Mouse (Mus musculus) liver, embryonic 15.5 days (tissue): Measurements from ENCODE around the gene Adap1. TPM values are rescaled to one million over a fixed set of nuclear protein-coding genes. Genes with fewer than 3 reads are reported as not detected.

Experiments used
- ATAC-seq: fragments of 200-750 bp; cut with Nextera tagmentation; 2 replicates; pipeline ENCODE4 v1.8.0; 2017; ENCODE audit warnings: moderate number of reproducible peaks, mild to moderate bottlenecking, moderate library complexity; ENCODE audit not compliant: insufficient read depth
- H3K27ac ChIP-seq: fragments of 300-500 bp; sonication (generic); replicated peaks from 2 replicates; pipeline ENCODE4 v1.5.1; 2015; ENCODE audit warnings: mild to moderate bottlenecking, inconsistent platforms
- H3K27me3 ChIP-seq: fragments of 300-500 bp; sonication (generic); 2 replicates; pipeline ENCODE4 v1.6.1; 2015; ENCODE audit warnings: mild to moderate bottlenecking, inconsistent platforms
- H3K36me3 ChIP-seq: fragments of 300-500 bp; sonication (generic); replicated peaks from 2 replicates; pipeline ENCODE4 v1.6.1; 2015; ENCODE audit warnings: moderate library complexity, mild to moderate bottlenecking, inconsistent platforms
- H3K4me1 ChIP-seq: fragments of 300-500 bp; sonication (generic); replicated peaks from 2 replicates; pipeline ENCODE4 v1.6.1; 2015; ENCODE audit warnings: inconsistent platforms
- H3K4me2 ChIP-seq: fragments of 300-500 bp; sonication (generic); 2 replicates; pipeline ENCODE4 v1.6.1; 2015; ENCODE audit warnings: moderate library complexity, mild to moderate bottlenecking, inconsistent platforms
- H3K4me3 ChIP-seq: fragments of 300-500 bp; sonication (generic); replicated peaks from 2 replicates; pipeline ENCODE4 v1.5.1; 2015; ENCODE audit warnings: mild to moderate bottlenecking, inconsistent platforms
- H3K9ac ChIP-seq: fragments of 300-500 bp; sonication (generic); 2 replicates; pipeline ENCODE4 v1.6.1; 2015; ENCODE audit warnings: moderate library complexity, mild to moderate bottlenecking, inconsistent platforms
- H3K9me3 ChIP-seq: fragments of 300-500 bp; sonication (generic); replicated peaks from 2 replicates; pipeline ENCODE4 v1.6.1; 2016; ENCODE audit warnings: inconsistent platforms
- WGBS: fragments of 180-500 bp; shearing (Covaris S2); methylation state at CpG from one replicate; pipeline ENCODE4 v1.1.7; 2015; ENCODE audit warnings: mixed read lengths; ENCODE audit not compliant: insufficient replicate concordance; 5-methylcytosine and 5-hydroxymethylcytosine counted together
- polyA plus RNA-seq: library from polyadenylated mRNA; unstranded; fragments of >200 nt; fragmentation: Nextera tagmentation; extraction: Ambion mirVana; gene quantifications from 2 replicates; pipeline ENCODE4 v1.2.1, GENCODE M21; 2015

Gene Adap1
- polyA plus RNA-seq, 1 experiment from 2014 or later = 4.3 TPM

GRCm38 (mm10) chr5:139333301-139334013 lies 8.0 kb upstream of the Adap1 start:
- no peak overlapping the region for H3K9ac ChIP-seq
- H3K27ac ChIP-seq = no peak overlapping the region
- H3K4me2 ChIP-seq = no peak overlapping the region

GRCm38 (mm10) chr5:139332590-139333272 lies 7.3 kb upstream of the Adap1 start:
- no peaks in the 10 kb centered on the region for H3K9me3 ChIP-seq
- no peak overlapping the region for H3K4me3 ChIP-seq
- WGBS = 65% methylated on average over 8 of the region's 8 CpGs
- H3K27me3 ChIP-seq = no peaks in the 10 kb centered on the region
- H3K36me3 ChIP-seq = peaks cover 14% of the 10 kb centered on the region
- H3K4me1 ChIP-seq = peaks cover 16% of the 10 kb centered on the region
- H3K4me2 ChIP-seq = no peak overlapping the region
- H3K27ac ChIP-seq = peak overlapping the region; percentile 5; the same call in 1 of the 2 replicates
- ATAC-seq = peak; percentile 40
- no peak overlapping the region for H3K9ac ChIP-seq

More at GRCm38 (mm10) chr5:139333301-139334013, 8.0 kb upstream of the Adap1 start:
- Histone ChIP-seq H3K4me3 (no peak overlapping the region), H3K27me3 (no peaks in the 10 kb centered on the region), H3K9me3 (no peaks in the 10 kb centered on the region), H3K36me3 (peaks cover 22% of the 10 kb centered on the region), H3K4me1 (peaks cover 19% of the 10 kb centered on the region)
- ATAC-seq = no peak
- WGBS = 77% methylated on average over 16 of the region's 16 CpGs

- H3K4me3 ChIP-seq = no peak overlapping the region
- 13% methylated on average over 8 of the region's 8 CpGs for WGBS
- no peak overlapping the region for H3K4me2 ChIP-seq
- peaks cover 25% of the 10 kb centered on the region for H3K4me1 ChIP-seq
- H3K36me3 ChIP-seq = peaks cover 6% of the 10 kb centered on the region
- H3K9me3 ChIP-seq = no peaks in the 10 kb centered on the region
- ATAC-seq = no peak
- H3K27me3 ChIP-seq = peaks cover 6% of the 10 kb centered on the region; the same call in 1 of the 2 replicates
- no peak overlapping the region for H3K9ac ChIP-seq
- H3K27ac ChIP-seq = no peak overlapping the region
These were observed 6.3 kb upstream of the Adap1 start for GRCm38 (mm10) chr5:139331742-139332141.

GRCm38 (mm10) chr5:139330766-139331165 lies 5.3 kb upstream of the Adap1 start:
- Histone ChIP-seq H3K4me2 (no peak overlapping the region), H3K9ac (no peak overlapping the region)
- WGBS = 56% methylated on average over 7 of the region's 7 CpGs

GRCm38 (mm10) chr5:139327634-139328020 lies 2.2 kb upstream of the Adap1 start:
- no peak overlapping the region for H3K4me2 ChIP-seq
- H3K27ac ChIP-seq = peak overlapping the region; percentile 64; the same call in 1 of the 2 replicates
- H3K27me3 ChIP-seq = peaks cover 39% of the 10 kb centered on the region
- H3K4me1 ChIP-seq = peaks cover 51% of the 10 kb centered on the region
- 17% methylated on average over 7 of the region's 7 CpGs for WGBS
- H3K9ac ChIP-seq = no peak overlapping the region
- no peak for ATAC-seq
- no peak overlapping the region for H3K4me3 ChIP-seq
- no peaks in the 10 kb centered on the region for H3K36me3 ChIP-seq
- H3K9me3 ChIP-seq = no peaks in the 10 kb centered on the region

More at GRCm38 (mm10) chr5:139330766-139331165, 5.3 kb upstream of the Adap1 start:
- peaks cover 13% of the 10 kb centered on the region for H3K27me3 ChIP-seq
- no peak overlapping the region for H3K27ac ChIP-seq
- no peak overlapping the region for H3K4me3 ChIP-seq
- H3K9me3 ChIP-seq = no peaks in the 10 kb centered on the region
- H3K4me1 ChIP-seq = peaks cover 35% of the 10 kb centered on the region
- no peaks in the 10 kb centered on the region for H3K36me3 ChIP-seq
- ATAC-seq = no peak

GRCm38 (mm10) chr5:139326986-139327633 lies 1.7 kb upstream of the Adap1 start:
- peak overlapping the region; percentile 64 for H3K27ac ChIP-seq
- no peak overlapping the region for H3K9ac ChIP-seq
- no peak overlapping the region for H3K4me2 ChIP-seq
- WGBS = 58% methylated on average over 7 of the region's 7 CpGs
- no peaks in the 10 kb centered on the region for H3K9me3 ChIP-seq
- no peak overlapping the region for H3K4me3 ChIP-seq
- H3K36me3 ChIP-seq = no peaks in the 10 kb centered on the region
- peaks cover 39% of the 10 kb centered on the region for H3K27me3 ChIP-seq
- H3K4me1 ChIP-seq = peaks cover 45% of the 10 kb centered on the region
- no peak for ATAC-seq

- peaks cover 39% of the 10 kb centered on the region for H3K27me3 ChIP-seq
- 51% methylated on average over 13 of the region's 13 CpGs for WGBS
- peak overlapping the region; percentile 64; the same call in 1 of the 2 replicates for H3K4me3 ChIP-seq
- H3K9ac ChIP-seq = no peak overlapping the region
- no peak for ATAC-seq
- H3K9me3 ChIP-seq = no peaks in the 10 kb centered on the region
- no peaks in the 10 kb centered on the region for H3K36me3 ChIP-seq
- peaks cover 41% of the 10 kb centered on the region for H3K4me1 ChIP-seq
- peak overlapping the region; percentile 94 for H3K4me2 ChIP-seq
- H3K27ac ChIP-seq = no peak overlapping the region
These were observed 782 bp upstream of the Adap1 start for GRCm38 (mm10) chr5:139326111-139326696.

- peak overlapping the region; percentile 70 for H3K27ac ChIP-seq
These were observed 579 bp downstream of the Adap1 start for GRCm38 (mm10) chr5:139324691-139325394.

GRCm38 (mm10) chr5:139324045-139324491 lies 1.4 kb downstream of the Adap1 start:
- peaks cover 41% of the 10 kb centered on the region for H3K4me1 ChIP-seq
- H3K27me3 ChIP-seq = peaks cover 39% of the 10 kb centered on the region
- H3K9ac ChIP-seq = no peak overlapping the region
- peak overlapping the region; percentile 94 for H3K4me2 ChIP-seq
- H3K27ac ChIP-seq = peak overlapping the region; percentile 55
- no peaks in the 10 kb centered on the region for H3K9me3 ChIP-seq
- ATAC-seq = no peak
- H3K4me3 ChIP-seq = peak overlapping the region; percentile 64
- WGBS = 57% methylated on average over 5 of the region's 5 CpGs
- no peaks in the 10 kb centered on the region for H3K36me3 ChIP-seq

More at GRCm38 (mm10) chr5:139324691-139325394, 579 bp downstream of the Adap1 start:
- Histone ChIP-seq H3K9ac (peak overlapping the region; percentile 56; the same call in 1 of the 2 replicates), H3K9me3 (no peaks in the 10 kb centered on the region), H3K27me3 (peaks cover 39% of the 10 kb centered on the region), H3K4me2 (peak overlapping the region; percentile 94), H3K4me3 (peak overlapping the region; percentile 64), H3K4me1 (peaks cover 41% of the 10 kb centered on the region), H3K36me3 (no peaks in the 10 kb centered on the region)
- WGBS = 2% methylated on average over 56 of the region's 62 CpGs
- peak; percentile 28; the same call in 1 of the 2 replicates for ATAC-seq

GRCm38 (mm10) chr5:139323260-139323924 lies 2.0 kb downstream of the Adap1 start:
- Histone ChIP-seq H3K4me1 (peaks cover 41% of the 10 kb centered on the region), H3K36me3 (no peaks in the 10 kb centered on the region), H3K27ac (no peak overlapping the region), H3K9ac (no peak overlapping the region), H3K9me3 (no peaks in the 10 kb centered on the region), H3K27me3 (peaks cover 39% of the 10 kb centered on the region), H3K4me3 (0 out of 2 replicates have a peak overlapping the region, but pooled peaks have one; percentile 64), H3K4me2 (peak overlapping the region; percentile 94)
- no peak for ATAC-seq
- WGBS = 69% methylated on average over 9 of the region's 9 CpGs
